Mouse (Mus musculus) adrenal gland (tissue): ENCODE data around the gene Ltbp2.

Experiments used
- intact Hi-C: fragments of 180-260 bp; cut with DNase I; formaldehyde crosslinking; loops from one replicate; pipeline ENCODE4 v1.15.1; 2025

Gene Ltbp2

DNA sequence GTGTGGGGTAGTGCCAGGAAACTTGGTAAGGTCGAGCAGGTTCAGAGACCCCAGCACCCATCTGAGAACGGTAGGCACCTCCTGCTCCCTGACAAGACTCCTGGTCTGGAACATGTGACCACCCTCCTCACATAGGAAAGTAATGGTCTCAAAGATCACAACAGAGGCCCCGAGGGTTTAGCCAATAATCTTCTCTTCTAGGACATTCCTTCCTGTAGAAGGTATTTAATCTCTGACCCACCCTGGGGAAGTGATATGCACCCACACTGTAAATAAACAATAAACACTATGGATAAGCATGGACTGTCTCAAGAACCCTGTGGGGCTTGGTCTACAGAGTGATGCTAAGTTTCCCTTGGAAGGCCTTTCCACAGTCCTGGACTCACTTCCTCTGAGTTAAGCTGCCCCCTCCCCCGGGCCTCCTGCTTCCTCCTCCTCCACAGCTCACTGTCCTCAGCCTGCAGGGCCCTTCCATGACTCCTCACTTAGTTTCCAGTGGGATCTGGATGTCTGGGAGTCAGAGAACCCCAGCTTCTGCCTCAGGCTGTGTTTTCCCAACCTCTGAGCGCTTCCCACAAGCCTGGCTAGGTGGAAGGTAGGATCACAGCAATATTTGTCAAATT lies 110.1 kb downstream of the Ltbp2 start:
- intact Hi-C loops = no loop called here

DNA sequence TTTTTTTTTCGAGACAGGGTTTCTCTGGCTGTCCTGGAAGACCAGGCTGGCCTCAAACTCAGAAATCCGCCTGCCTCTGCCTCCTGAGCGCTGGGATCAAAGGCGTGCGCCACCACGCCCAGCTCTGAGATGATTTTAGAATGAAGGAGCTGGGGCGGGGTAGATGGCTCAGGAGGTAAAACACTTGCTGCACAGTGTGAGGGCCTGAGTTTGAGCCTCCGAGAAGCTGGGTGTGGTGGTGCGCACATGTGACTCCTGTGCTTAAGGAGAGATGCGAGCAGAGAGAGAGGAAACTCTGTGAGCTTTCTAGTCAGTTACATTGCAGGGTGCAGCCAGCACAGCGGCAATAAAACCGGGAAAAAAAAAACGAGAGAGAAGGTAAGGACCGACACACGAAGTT lies 110.8 kb downstream of the Ltbp2 start:
- intact Hi-C loops = no loop called here

DNA sequence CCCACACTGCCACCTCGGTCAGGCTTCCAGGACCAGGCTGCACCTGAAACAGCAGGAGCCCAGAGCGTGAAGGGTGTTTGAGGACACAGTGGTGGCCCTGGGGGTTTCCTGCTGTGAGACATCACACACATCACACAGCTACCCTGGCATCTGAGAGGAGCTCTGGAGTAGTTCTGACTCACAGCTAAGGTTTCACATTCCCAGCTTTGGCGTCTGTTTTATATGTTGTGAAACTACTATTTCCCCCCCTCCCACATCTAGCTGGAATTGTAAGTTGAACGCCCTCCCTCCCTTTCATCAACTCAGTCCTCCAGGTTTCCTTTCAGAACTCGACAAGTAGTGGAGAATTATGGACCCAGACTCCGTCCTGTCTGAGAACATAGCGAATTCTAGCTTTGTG lies 111.6 kb downstream of the Ltbp2 start:
- intact Hi-C loops = no loop called here

DNA sequence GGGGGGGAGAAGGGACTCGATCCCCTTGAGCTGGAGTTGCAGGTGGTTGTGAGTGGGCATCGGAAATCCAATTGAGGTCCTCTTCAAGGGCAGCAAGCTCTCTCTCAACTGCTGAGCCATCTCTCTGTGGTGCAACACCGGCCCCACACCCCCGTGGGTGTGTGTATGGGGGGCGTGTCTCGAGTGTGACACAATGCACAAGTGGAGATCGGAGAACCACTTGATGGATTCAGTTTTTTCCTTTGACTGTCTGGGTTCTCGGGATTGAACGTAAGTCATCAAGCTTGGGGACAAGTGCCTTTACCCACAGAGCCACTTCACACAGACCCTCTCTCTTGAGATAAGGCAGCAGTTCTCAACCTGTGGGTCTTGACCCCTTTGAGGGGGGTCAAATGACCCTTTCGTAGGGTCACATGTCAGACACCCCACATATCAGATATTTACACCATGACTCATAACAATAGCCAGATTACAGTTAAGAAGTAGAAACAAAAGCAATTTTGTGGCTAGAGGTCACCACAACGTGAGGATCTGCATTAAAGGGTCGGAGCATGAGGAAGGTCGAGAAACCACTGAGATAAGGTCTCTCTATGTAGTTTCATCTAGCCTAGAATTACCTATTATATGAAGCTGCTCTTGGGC lies 112.6 kb downstream of the Ltbp2 start:
- intact Hi-C loops = no loop called here

DNA sequence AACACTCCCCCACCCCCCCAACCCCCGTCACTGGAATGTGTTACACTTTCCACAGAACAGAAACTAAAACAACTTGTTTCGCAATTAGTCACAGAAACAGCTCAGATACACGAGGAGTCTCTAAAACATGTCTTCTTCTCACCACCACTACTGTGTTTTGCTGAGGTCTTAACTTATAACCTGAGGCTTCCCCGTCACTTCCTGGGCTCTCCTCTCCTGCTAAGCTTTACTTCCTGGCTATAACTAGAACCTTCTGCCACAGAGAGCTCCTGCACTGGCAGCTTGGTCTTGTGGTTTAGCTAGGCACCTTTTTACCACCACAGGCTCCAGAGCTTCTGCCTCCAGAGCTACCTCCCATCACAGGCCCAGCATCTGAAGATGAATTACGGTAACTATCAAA lies 113.8 kb downstream of the Ltbp2 start:
- intact Hi-C loops = no loop called here

DNA sequence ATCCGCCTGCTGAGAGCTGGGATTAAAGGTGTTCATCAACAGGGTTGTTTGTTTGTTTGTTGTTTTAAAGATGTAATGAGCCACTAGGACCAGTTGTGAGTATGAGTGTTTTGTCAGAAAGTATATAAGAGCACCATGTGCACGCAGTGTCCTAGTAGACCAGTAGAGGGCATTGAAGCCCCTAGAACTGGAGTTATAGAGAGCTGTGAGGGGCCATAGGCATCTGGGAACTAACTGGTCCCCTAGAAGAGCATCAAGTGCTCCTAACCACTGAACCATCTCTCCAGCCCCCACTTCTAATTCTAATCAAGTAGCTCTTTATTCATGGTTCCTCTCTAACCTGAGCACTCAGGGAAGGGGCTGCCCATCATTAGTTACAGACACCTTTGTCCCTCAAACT lies 117.3 kb downstream of the Ltbp2 start:
- intact Hi-C loops = no loop called here

DNA sequence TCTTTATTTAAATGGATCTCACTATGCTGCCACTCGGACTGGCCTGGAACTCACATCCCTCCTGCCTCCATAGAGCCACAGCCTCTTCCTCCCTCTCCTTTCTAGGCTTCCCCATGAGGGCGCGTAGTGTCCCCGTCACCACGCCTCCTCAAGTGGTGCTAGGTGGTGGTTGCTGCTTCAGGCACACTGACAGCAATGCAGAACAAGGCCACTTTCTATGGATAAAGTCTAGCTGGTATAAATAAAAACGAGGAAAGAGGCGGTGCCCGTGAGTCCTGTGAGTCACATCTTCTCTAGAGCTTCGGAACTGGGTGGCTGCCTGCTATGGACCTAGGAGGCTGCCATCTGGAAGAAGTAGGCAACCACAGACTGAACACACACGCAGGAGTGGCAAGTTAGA lies 120.3 kb downstream of the Ltbp2 start:
- intact Hi-C loops = no loop called here

DNA sequence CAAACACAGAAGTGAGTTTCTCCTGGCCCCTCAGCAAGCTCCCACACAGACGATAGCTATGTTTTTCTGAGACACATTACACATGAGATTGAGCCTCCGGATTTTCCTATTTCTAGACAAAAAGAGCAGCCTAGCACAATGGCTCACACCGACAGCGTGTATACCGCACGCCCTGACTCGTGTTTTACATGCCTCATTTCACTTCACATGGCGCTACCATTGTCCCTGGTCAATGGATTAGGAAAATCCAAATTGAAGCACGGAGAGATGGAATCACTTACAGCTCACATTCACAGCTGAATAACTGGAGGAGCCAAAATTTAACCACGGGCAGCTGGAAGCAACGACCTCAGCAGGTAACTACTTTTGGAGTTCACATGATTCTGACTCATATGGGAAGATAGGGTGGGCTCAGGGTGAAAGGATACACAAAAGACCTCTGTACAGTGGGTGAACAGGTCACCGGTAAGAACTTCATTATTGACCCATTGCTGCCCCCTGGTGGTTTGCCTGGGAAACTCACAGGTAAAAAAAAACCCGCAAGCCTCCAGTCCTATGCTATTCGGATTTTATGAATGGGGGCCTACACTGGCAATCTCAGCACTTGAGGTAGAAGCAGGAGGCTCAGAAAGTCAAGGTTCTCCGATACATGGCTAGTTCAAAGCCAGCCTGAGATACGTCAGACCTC lies 121.2 kb downstream of the Ltbp2 start:
- intact Hi-C loops = loop anchor here (1.0 kb wide), 1 partner anchor 101 kb away; no protein-coding TSS in a partner anchor

DNA sequence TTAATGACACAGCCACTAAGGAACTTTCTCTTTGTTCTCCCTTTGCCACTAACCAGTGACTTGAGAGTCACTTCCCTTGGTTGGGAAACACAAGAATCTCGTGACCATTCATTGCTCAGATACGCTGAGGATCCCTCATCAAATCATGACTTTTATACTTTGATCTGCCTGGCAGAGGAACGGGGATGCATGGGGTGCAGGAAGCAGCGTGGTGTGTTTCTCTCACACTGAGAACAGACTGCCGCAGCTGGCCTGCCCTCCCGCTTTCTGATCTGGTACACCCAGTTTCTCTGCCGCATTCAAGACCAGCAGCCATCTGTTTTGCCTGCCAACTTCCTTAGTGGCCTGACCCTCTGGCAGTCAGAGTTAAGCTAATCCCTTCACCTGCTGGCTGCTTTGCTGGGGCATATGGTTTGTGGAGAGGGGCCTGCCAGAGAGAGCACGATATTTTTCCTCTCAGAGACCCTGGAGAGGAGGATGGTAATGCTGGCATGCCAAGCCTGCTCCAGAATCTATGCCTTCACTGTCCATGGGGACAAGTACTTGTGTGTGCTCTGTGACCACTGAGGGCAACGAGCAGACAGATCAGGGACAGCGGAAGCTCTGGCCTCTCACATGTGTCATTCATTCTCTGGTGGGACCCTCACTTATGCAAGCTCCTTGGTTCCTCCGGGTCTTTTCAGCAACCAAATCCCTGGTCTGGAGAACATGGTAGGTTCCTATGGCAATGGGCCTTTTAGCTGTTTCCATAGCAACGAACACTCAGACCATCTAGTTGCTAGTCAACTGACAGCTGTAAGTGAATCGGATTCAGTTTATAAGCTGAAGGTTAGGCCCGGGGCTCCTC lies 124.0 kb downstream of the Ltbp2 start:
- intact Hi-C loops = no loop called here

DNA sequence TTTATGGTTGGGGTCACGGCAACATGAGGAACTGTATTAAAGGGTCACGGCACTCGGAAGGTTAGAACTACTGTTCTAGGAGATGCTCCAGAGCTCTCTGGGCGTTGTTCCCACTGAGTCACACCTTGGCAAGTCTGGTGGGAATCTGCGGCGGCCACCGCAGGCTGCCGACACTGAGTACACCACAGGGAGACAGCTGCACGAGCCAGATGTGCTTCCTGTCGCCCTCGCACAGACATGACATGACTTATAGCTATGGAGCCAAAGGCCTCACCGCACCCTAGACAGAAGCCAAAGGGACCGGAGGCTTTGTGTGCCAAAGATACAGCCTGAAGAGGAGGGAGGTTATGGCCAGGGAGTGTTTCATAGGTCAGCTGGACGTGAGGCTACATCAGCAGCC lies 125.7 kb downstream of the Ltbp2 start:
- intact Hi-C loops = no loop called here

DNA sequence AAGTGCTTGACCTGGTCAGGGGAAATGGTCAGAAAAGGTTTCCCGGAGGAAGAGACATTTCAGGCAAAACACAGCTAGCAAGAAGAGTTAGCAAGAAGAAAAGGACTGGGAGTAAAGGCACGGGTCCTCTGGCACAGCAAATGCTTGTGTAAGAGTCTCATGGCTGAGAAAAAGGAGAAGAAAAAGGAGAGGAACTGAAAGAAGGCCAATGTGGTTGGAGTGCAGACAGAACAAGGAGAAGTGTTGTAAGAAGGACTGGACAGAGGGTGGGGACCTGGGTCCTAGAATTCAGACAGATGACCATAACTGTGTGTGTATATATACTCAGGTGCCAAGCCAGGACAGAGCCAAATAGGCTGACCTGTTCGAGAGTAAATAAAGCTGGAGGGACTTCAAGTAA lies 128.2 kb downstream of the Ltbp2 start:
- intact Hi-C loops = no loop called here

DNA sequence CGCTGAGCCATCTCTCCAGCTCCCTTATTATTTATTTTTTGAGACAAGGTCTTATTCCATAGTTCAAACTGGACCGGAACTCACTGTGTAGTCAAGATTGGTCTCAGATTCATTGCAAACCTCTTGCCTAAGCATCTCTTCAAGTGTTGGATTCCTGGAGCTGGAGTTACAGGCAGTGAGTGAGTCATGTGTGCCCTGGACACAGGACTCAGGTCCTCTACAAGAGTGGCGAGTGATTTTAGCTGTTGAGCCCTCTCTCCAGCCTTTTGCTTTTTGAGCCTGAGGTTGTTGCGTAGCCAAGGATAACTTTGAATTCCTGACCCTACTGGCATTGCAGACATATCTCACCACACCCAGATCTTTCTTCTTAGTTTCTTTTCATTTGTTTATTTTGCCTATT lies 130.6 kb downstream of the Ltbp2 start:
- intact Hi-C loops = no loop called here

DNA sequence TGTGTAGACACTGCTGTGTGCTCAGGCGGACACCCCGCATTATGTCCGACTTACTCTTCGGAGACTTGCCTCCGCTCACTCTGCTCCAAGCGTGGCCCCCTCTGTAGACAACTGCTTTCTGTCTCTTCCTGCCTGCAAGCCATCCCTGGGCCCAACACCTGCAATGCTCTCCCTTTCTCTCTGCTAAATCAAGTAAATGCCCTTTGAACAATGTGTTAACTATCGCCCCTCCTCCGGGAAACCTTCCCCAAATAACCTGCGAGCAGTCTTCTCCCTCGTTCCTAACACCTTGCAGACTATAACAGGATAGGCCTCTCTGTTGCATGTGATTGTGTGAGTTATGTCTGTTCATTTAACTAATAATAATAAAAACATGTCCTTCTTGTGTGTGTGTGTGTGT lies 132.8 kb downstream of the Ltbp2 start:
- intact Hi-C loops = no loop called here

DNA sequence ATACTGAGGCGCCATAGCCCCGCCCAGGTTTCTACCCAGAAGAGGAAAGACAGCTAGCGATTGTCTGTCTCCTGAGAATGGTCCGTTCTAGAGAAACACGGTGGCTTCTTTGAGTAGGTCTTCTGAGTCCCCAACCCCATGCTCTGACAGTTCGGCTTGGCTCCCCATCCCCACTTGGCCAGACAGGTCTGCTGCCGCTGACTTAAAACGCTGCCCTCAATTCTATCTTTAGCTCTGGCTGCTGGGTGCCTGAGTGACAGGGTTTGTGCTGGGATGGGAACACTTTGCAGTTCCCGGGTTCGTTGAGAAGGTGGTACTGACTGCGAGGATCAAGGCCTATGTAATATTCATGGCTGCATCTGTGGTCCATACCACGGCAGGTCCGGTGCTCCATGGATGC lies 143.0 kb downstream of the Ltbp2 start:
- intact Hi-C loops = no loop called here
